Mouse (Mus musculus) liver, embryonic 18 days (tissue): ENCODE data around the gene Kcnma1. TPM values are rescaled to one million over a fixed set of nuclear protein-coding genes. Genes with fewer than 3 reads are reported as not detected.

Experiments used
- polyA plus RNA-seq: library from polyadenylated mRNA; depleted of rRNA; stranded (reverse); fragments of >200 nt; gene quantifications from 2 replicates; pipeline ENCODE4 v1.2.3, GENCODE M21; 2012; rRNA removed

Kcnma1 gene
- 0.02 and 0.03 TPM in 2 replicates for polyA plus RNA-seq

DNA sequence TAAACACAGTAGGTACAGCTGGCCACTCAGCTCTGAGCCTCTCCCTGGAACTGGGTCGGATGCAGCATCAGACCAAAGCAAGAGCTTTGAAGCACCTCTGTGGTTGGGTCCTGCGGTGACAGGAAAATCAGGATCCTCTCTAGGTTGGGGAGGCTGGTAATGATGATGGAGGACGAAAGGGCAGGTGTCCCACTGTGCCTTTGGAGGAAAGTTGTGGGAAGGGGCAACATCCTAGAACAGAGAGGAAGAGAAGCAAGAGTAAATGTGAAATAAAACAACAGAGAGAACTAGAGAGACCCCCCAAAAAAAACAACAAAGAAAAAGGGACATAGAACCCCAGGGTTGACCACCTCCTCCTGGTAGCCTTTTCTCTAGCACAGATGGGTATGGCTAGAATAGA is at the start of gene Kcnma1:
Kcnma1 (minus strand) TSS at position 101 of the 400 bp plus-strand sequence.

Other genes starting within 250 kb of the Kcnma1 start
- gene Dlg5, start 231.4 kb upstream of the Kcnma1 start, polyA plus RNA-seq = 1.8 and 2.3 TPM in 2 replicates